Mouse (Mus musculus): Measurements from ENCODE around the gene Lpp. TPM values are rescaled to one million over a fixed set of nuclear protein-coding genes. Genes with fewer than 3 reads are reported as not detected.

Lpp gene
- polyA plus RNA-seq, 1 experiment: 8.1 TPM

- H3K4me3 ChIP-seq (replicated peaks; ENCODE audit: insufficient read depth, low read depth, low read length): peak overlapping the region; percentile 90
- peaks cover 22% of the 10 kb centered on the region for H3K4me1 ChIP-seq (ENCODE audit: control insufficient read depth, insufficient read depth, low read length)
- no peaks in the 10 kb centered on the region; the same call in 1 of the 2 replicates for H3K27me3 ChIP-seq (ENCODE audit: control insufficient read depth, insufficient read depth, low read length)
- no peak for TF ChIP-seq CTCF (IDR thresholded peaks at IDR 0.05; ENCODE audit: borderline replicate concordance, insufficient read depth, low read depth, low read length)
- no peak for TF ChIP-seq POLR2A (IDR thresholded peaks at IDR 0.05; ENCODE audit: borderline replicate concordance, insufficient read depth, low read length)
- WGBS: under 1% methylated on average over 68 of the region's 76 CpGs
- peak; percentile 63 to 64 for DNase-seq
- peak overlapping the region; percentile 86 for H3K27ac ChIP-seq (ENCODE audit: insufficient read depth, low read length)
These were observed 376 bp downstream of the Lpp start for GRCm38 (mm10) chr16:24393556-24394210.

GRCm38 (mm10) chr16:24394211-24394991, 1.1 kb downstream of the Lpp start:
- Histone ChIP-seq H3K27ac (ENCODE audit: insufficient read depth, low read length) (peak overlapping the region; percentile 40; the same call in 1 of the 2 replicates), H3K4me3 (replicated peaks; ENCODE audit: insufficient read depth, low read depth, low read length) (peak overlapping the region; percentile 90), H3K4me1 (ENCODE audit: control insufficient read depth, insufficient read depth, low read length) (peaks cover 22% of the 10 kb centered on the region), H3K27me3 (ENCODE audit: control insufficient read depth, insufficient read depth, low read length) (no peaks in the 10 kb centered on the region; the same call in 1 of the 2 replicates)
- TF ChIP-seq POLR2A (IDR thresholded peaks at IDR 0.05; ENCODE audit: borderline replicate concordance, insufficient read depth, low read length) (no peak), CTCF (IDR thresholded peaks at IDR 0.05; ENCODE audit: borderline replicate concordance, insufficient read depth, low read depth, low read length) (no peak)
- DNase-seq: no peak
- WGBS: 21% methylated on average over 18 of the region's 18 CpGs

GRCm38 (mm10) chr16:24395100-24395499, 1.8 kb downstream of the Lpp start:
- H3K4me3 ChIP-seq (replicated peaks; ENCODE audit: insufficient read depth, low read depth, low read length): peak overlapping the region; percentile 28
- TF ChIP-seq CTCF (IDR thresholded peaks at IDR 0.05; ENCODE audit: borderline replicate concordance, insufficient read depth, low read depth, low read length): no peak
- TF ChIP-seq POLR2A (IDR thresholded peaks at IDR 0.05; ENCODE audit: borderline replicate concordance, insufficient read depth, low read length): no peak
- peak overlapping the region; percentile 33; the same call in 1 of the 2 replicates for H3K27ac ChIP-seq (ENCODE audit: insufficient read depth, low read length)
- peak in 1 of 2 experiments; percentile 44 for DNase-seq
- H3K27me3 ChIP-seq (ENCODE audit: control insufficient read depth, insufficient read depth, low read length): no peaks in the 10 kb centered on the region; the same call in 1 of the 2 replicates
- H3K4me1 ChIP-seq (ENCODE audit: control insufficient read depth, insufficient read depth, low read length): peaks cover 25% of the 10 kb centered on the region
- 43% methylated on average over 2 of the region's 2 CpGs for WGBS

- Histone ChIP-seq H3K27me3 (ENCODE audit: control insufficient read depth, insufficient read depth, low read length) (no peaks in the 10 kb centered on the region; the same call in 1 of the 2 replicates), H3K4me1 (ENCODE audit: control insufficient read depth, insufficient read depth, low read length) (peaks cover 17% of the 10 kb centered on the region), H3K4me3 (replicated peaks; ENCODE audit: insufficient read depth, low read depth, low read length) (no peak overlapping the region), H3K27ac (ENCODE audit: insufficient read depth, low read length) (no peak overlapping the region)
- TF ChIP-seq CTCF (IDR thresholded peaks at IDR 0.05; ENCODE audit: borderline replicate concordance, insufficient read depth, low read depth, low read length) (no peak), POLR2A (IDR thresholded peaks at IDR 0.05; ENCODE audit: borderline replicate concordance, insufficient read depth, low read length) (no peak)
- no peak for DNase-seq
- WGBS: 96% methylated on average over 7 of the region's 7 CpGs
These were observed 3.2 kb downstream of the Lpp start for GRCm38 (mm10) chr16:24396504-24396903.

- TF ChIP-seq CTCF (IDR thresholded peaks at IDR 0.05; ENCODE audit: borderline replicate concordance, insufficient read depth, low read depth, low read length) (no peak), POLR2A (IDR thresholded peaks at IDR 0.05; ENCODE audit: borderline replicate concordance, insufficient read depth, low read length) (no peak)
- Histone ChIP-seq H3K27ac (ENCODE audit: insufficient read depth, low read length) (no peak overlapping the region), H3K4me1 (ENCODE audit: control insufficient read depth, insufficient read depth, low read length) (peaks cover 9% of the 10 kb centered on the region), H3K27me3 (ENCODE audit: control insufficient read depth, insufficient read depth, low read length) (no peaks in the 10 kb centered on the region; the same call in 1 of the 2 replicates), H3K4me3 (replicated peaks; ENCODE audit: insufficient read depth, low read depth, low read length) (no peak overlapping the region)
- DNase-seq: no peak
- 84% methylated on average over 4 of the region's 4 CpGs for WGBS
These were observed 5.2 kb downstream of the Lpp start for GRCm38 (mm10) chr16:24398476-24398875.

GRCm38 (mm10) chr16:24398893-24399292, 5.6 kb downstream of the Lpp start:
- 83% methylated on average over 3 of the region's 3 CpGs for WGBS
- H3K4me1 ChIP-seq (ENCODE audit: control insufficient read depth, insufficient read depth, low read length): peaks cover 9% of the 10 kb centered on the region

GRCm38 (mm10) chr16:24399524-24399923, 6.2 kb downstream of the Lpp start:
- 64% methylated on average over 5 of the region's 5 CpGs for WGBS
- no peak for DNase-seq
- Histone ChIP-seq H3K27ac (ENCODE audit: insufficient read depth, low read length) (no peak overlapping the region), H3K4me3 (replicated peaks; ENCODE audit: insufficient read depth, low read depth, low read length) (no peak overlapping the region), H3K4me1 (ENCODE audit: control insufficient read depth, insufficient read depth, low read length) (peaks cover 9% of the 10 kb centered on the region), H3K27me3 (ENCODE audit: control insufficient read depth, insufficient read depth, low read length) (no peaks in the 10 kb centered on the region)
- no peak for TF ChIP-seq POLR2A (IDR thresholded peaks at IDR 0.05; ENCODE audit: borderline replicate concordance, insufficient read depth, low read length)
- no peak for TF ChIP-seq CTCF (IDR thresholded peaks at IDR 0.05; ENCODE audit: borderline replicate concordance, insufficient read depth, low read depth, low read length)

More at GRCm38 (mm10) chr16:24398893-24399292, 5.6 kb downstream of the Lpp start:
- no peak overlapping the region for H3K4me3 ChIP-seq (replicated peaks; ENCODE audit: insufficient read depth, low read depth, low read length)
- H3K27me3 ChIP-seq (ENCODE audit: control insufficient read depth, insufficient read depth, low read length): no peaks in the 10 kb centered on the region; the same call in 1 of the 2 replicates
- no peak overlapping the region for H3K27ac ChIP-seq (ENCODE audit: insufficient read depth, low read length)
- DNase-seq: no peak
- TF ChIP-seq POLR2A (IDR thresholded peaks at IDR 0.05; ENCODE audit: borderline replicate concordance, insufficient read depth, low read length): no peak
- no peak for TF ChIP-seq CTCF (IDR thresholded peaks at IDR 0.05; ENCODE audit: borderline replicate concordance, insufficient read depth, low read depth, low read length)

Measured in cerebellum, adult 2 months (tissue).